Mouse (Mus musculus): ENCODE measurements around the gene Wnt16. TPM values are rescaled to one million over a fixed set of nuclear protein-coding genes. Genes with fewer than 3 reads are reported as not detected.

Gene Wnt16
- polyA plus RNA-seq, 1 experiment = not detected

GRCm38 (mm10) chr6:22290790-22291189, 2.8 kb downstream of the Wnt16 start:
- TF ChIP-seq GATA1 (IDR thresholded peaks at IDR 0.05; ENCODE audit: low read length) = no peak

GRCm38 (mm10) chr6:22292056-22292455, 4.0 kb downstream of the Wnt16 start:
- no peak for TF ChIP-seq GATA1 (IDR thresholded peaks at IDR 0.05; ENCODE audit: low read length)

- no peak for TF ChIP-seq GATA1 (IDR thresholded peaks at IDR 0.05; ENCODE audit: low read length)
Measured at GRCm38 (mm10) chr6:22293922-22294321, 5.9 kb downstream of the Wnt16 start.

- TF ChIP-seq GATA1 (IDR thresholded peaks at IDR 0.05; ENCODE audit: low read length) = no peak
Measured at GRCm38 (mm10) chr6:22297028-22297427, 9.0 kb downstream of the Wnt16 start.

GRCm38 (mm10) chr6:22298059-22298458, 10.0 kb downstream of the Wnt16 start:
- TF ChIP-seq GATA1 (IDR thresholded peaks at IDR 0.05; ENCODE audit: low read length) = no peak

- TF ChIP-seq GATA1 (IDR thresholded peaks at IDR 0.05; ENCODE audit: low read length) = no peak
Measured at GRCm38 (mm10) chr6:22325364-22326072, 37.5 kb downstream of the Wnt16 start.

- no peak for TF ChIP-seq GATA1 (IDR thresholded peaks at IDR 0.05; ENCODE audit: low read length)
Measured at GRCm38 (mm10) chr6:22326289-22326688, 38.3 kb downstream of the Wnt16 start.

- TF ChIP-seq GATA1 (IDR thresholded peaks at IDR 0.05; ENCODE audit: low read length) = no peak
Measured at GRCm38 (mm10) chr6:22327091-22327490, 39.1 kb downstream of the Wnt16 start.

- TF ChIP-seq GATA1 (IDR thresholded peaks at IDR 0.05; ENCODE audit: low read length) = no peak
Measured at GRCm38 (mm10) chr6:22327931-22328330, 39.9 kb downstream of the Wnt16 start.

GRCm38 (mm10) chr6:22330169-22330960, 42.3 kb downstream of the Wnt16 start:
- TF ChIP-seq GATA1 (IDR thresholded peaks at IDR 0.05; ENCODE audit: low read length) = no peak

- TF ChIP-seq GATA1 (IDR thresholded peaks at IDR 0.05; ENCODE audit: low read length) = no peak
Measured at GRCm38 (mm10) chr6:22332548-22332947, 44.5 kb downstream of the Wnt16 start.

- TF ChIP-seq GATA1 (IDR thresholded peaks at IDR 0.05; ENCODE audit: low read length) = no peak
Measured at GRCm38 (mm10) chr6:22339763-22340542, 51.9 kb downstream of the Wnt16 start.

GRCm38 (mm10) chr6:22340779-22341178, 52.8 kb downstream of the Wnt16 start:
- TF ChIP-seq GATA1 (IDR thresholded peaks at IDR 0.05; ENCODE audit: low read length) = no peak

GRCm38 (mm10) chr6:22343292-22343691, 55.3 kb downstream of the Wnt16 start:
- no peak for TF ChIP-seq GATA1 (IDR thresholded peaks at IDR 0.05; ENCODE audit: low read length)

- no peak for TF ChIP-seq GATA1 (IDR thresholded peaks at IDR 0.05; ENCODE audit: low read length)
Measured at GRCm38 (mm10) chr6:22343706-22344105, 55.7 kb downstream of the Wnt16 start.

- TF ChIP-seq GATA1 (IDR thresholded peaks at IDR 0.05; ENCODE audit: low read length) = no peak
Measured at GRCm38 (mm10) chr6:22344443-22344842, 56.4 kb downstream of the Wnt16 start.
